Mouse (Mus musculus): ENCODE data around the gene Cd46.
A peak's percentile ranks its signal among the peaks of the same experiment; 100 is the strongest.

The Cd46 gene

DNA sequence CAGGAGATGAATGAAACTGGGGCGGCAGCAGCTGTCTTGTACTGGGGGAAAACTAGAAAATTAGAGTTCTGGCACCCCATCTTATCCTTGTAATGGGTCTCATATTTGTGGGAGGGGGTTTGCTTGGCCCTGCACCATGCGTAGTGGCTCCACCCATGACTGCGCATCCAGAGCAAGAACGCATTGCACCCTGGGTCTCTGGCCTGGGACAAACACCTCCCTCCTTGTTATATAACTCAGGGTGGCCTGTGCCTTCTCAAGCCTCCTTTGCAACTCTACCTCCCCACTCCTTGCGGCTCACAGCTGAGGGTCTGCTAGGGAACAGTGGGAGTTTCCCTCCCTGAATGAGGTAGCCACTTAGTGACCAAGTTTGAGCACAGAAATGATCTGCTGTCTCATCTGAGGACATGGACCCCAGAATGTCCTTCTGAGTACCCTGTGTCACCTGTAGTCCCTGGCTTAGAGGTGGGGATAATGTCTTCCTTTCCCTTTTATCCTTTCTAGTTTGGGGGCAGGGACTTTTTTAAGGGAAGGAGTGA, 72.9 kb downstream of the Cd46 start:
- ATAC-seq (ENCODE audit: insufficient number of reproducible peaks, low FRiP score, low TSS enrichment) = no peak

DNA sequence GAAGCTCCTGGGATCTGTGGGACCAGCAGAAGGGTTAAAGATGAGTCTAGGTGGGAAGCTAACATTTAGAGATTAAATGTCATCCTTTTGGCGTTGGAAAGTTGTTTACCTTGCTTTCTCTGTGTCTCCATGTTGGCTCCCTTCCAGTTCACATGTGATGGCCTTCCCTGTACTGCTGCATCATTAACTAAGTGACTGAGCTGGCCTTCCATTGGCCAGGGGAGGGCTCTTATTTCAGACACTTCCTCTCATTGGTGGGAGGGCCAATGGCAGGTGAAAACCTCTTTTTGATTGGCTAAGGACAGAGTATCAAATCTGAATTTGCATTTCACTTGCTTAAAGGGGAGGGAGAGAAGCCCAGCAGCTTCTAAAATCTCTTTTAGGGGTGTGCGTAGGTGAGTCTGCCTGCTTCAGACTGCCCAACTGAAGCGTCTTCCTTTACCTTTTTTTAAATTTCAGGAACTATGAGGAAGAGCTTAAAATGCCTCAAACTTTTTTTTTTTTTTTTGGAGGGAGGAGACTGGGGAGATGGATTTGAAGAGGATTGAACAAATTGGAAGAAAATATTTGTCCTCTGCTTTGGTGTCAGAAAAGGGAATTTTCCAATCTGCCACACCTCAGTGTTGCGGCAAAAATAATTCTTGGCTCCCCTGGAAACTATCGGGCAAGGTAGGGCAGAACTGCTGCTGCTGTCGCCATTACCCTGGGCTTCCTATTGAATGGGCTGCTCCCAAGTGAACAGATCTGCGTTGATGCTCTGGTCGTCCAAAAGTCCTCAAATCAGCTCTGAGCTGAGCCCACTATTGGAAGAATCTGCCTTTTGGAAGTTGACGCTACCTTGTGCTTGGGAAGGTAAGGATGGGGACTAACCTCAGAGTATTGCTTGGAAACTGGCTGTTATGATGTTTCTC, 73.7 kb downstream of the Cd46 start:
- ATAC-seq (ENCODE audit: insufficient number of reproducible peaks, low FRiP score, low TSS enrichment) = peak; percentile 91

DNA sequence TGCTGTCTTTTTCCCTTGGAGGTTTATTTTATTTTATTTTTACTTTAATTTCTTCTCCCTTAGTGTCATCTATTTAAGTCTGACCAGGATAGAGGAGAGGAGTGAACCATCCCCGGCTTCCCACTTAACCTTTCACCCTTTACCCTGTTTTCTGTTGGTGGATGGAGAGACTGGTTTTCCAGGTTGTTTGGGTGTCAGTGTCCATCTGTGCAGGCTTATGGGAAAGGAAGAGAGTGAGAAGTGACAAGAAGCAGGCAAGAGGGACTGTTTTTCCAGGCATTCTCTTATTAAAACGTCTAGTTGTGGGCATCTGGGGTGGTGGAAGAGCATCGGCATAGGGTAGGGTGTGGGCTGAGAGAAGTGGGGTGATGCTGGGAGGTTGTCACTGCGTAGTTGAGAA, 74.4 kb downstream of the Cd46 start:
- peak; percentile 34 for ATAC-seq (ENCODE audit: insufficient number of reproducible peaks, low FRiP score, low TSS enrichment)

- peak; percentile 65 for ATAC-seq (ENCODE audit: insufficient number of reproducible peaks, low FRiP score, low TSS enrichment)
Measured at GRCm38 (mm10) chr1:195016811-195017501, 75.1 kb downstream of the Cd46 start.

DNA sequence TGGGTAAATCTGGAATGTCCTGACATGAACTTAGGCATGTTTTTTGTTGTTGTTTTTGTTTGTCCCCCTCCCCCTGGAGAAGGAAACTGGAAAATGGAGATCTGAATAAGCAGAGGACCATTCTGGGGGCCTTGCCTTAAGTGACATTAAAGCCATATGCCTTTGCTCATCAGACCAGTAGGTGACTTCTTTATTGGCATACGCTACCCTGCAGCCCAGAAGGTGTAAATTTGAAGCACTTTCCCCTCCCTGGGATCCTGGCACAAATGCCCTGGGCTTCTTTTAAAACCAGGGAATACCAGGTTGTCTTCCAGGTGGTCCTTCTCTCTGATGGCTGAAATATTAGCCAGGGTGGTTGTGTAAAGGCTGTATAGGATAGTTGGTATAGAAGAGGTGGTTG, 76.8 kb downstream of the Cd46 start:
- no peak for ATAC-seq (ENCODE audit: insufficient number of reproducible peaks, low FRiP score, low TSS enrichment)

GRCm38 (mm10) chr1:195014201-195014885, 77.7 kb downstream of the Cd46 start:
- ATAC-seq (ENCODE audit: insufficient number of reproducible peaks, low FRiP score, low TSS enrichment) = no peak

DNA sequence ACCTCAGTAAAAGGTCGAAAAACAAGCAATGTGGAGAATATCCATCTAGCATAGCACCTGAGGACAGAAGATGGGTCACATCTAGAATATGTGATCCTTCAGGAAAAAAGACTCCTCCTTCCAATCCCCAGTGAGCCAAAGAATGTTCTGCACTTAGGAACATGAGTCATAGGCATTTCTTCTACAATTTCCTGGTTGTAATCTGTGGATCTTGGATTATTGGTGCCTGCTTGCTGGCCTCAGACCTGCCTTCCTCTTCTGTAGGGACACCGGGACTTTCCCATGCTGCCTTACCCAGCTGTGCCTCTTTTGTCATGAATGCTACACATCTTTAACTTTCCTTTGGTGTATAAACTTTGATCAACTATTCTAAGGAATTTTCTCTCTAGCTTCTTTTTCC, 79.5 kb downstream of the Cd46 start:
- ATAC-seq (ENCODE audit: insufficient number of reproducible peaks, low FRiP score, low TSS enrichment) = no peak

DNA sequence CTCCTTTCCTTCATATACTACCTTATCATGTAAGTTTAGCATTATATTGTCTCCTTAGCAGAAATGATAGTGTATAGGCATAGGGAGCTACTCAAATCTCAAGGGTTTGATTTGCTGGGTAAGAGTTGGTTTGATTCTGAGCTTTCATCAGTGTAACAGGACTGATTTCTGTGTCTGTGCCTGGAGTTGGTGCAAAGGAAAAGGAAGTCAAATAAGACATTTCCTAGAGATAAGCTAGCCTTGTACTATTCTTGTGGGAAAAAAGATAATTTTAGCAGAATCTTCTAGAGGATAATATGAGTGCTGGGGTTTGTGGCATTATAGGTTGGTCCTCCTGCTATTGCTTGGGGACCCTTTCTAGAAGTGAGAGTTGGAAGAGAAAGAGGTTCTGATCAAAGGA, 85.8 kb downstream of the Cd46 start:
- no peak for ATAC-seq (ENCODE audit: insufficient number of reproducible peaks, low FRiP score, low TSS enrichment)

DNA sequence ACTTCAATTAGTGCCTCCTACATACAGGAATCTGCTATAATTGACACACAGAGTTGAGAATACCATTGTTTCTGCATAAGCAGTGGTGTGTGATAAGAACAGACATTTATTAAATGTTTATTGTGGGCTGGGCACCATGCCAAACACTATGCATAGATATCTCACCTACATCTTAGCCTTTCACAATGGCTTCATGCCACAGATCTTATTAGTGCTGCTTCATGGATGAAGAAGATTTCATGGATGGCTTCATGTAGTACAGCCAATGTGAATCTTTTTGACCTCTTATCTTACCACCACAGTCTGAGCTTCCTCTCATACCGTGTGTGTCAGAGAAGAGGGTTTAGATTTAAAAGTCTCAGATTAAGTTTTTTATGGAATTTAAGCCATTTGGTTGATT, 87.9 kb downstream of the Cd46 start:
- ATAC-seq (ENCODE audit: insufficient number of reproducible peaks, low FRiP score, low TSS enrichment) = no peak

DNA sequence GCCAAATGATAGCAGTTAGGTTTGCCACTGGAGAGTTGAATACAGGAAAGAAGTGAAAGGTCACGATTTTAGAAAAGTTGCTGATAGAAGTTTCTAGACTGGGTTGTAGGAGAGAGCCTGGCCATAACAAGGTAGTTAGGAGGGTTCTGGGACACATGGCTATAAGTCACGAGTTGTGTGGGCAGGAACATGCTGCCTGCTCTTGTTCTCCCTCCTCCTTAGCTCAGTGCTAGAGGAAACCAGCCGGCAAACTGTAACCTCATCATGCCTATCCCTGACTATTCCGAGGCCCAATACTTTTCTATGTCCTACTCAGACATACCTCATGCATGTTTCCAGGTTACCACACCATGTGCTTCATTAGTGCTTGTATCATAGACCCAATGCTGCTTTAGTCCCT, 88.7 kb downstream of the Cd46 start:
- no peak for ATAC-seq (ENCODE audit: insufficient number of reproducible peaks, low FRiP score, low TSS enrichment)

GRCm38 (mm10) chr1:194998396-194998795, 93.7 kb downstream of the Cd46 start:
- no peak for ATAC-seq (ENCODE audit: insufficient number of reproducible peaks, low FRiP score, low TSS enrichment)

DNA sequence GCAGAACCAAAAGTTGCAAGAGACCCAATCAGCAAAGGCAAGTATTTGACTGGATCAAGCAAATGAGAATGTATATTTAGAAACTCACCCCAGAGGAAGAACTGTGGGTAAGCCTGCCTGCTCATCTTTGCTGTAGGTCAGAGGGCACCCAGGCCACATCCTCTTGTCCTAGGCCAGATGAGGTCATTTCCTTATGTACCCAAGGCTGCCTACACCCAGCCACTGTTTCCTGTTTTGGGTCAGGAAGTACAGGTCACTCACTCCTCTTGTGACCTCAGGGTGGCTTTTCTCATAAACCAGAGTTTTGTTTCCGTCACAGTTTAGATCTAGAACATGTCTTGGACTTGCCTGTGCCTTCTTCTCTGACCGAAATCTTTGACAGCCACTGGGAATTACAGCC, 96.9 kb downstream of the Cd46 start:
- no peak for ATAC-seq (ENCODE audit: insufficient number of reproducible peaks, low FRiP score, low TSS enrichment)

DNA sequence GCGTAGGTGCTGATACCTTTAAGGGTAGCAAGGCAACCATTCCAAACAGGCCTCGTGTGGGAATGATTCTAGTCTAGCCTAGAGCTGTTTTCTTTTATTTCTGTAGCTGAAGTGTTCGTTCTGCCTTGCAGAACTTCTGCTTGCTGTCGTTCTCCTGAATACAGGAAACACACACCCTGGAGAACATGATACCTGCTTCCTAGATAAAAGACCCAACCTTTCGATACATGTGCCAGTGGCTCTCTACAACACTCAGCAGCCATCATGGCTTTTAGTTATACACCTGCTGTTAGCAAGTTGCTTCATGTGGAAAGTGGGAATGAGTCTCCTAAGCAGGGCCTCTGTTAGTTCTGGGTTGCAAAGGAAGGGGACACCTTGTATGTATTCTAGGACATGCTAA, 97.8 kb downstream of the Cd46 start:
- no peak for ATAC-seq (ENCODE audit: insufficient number of reproducible peaks, low FRiP score, low TSS enrichment)

- ATAC-seq (ENCODE audit: insufficient number of reproducible peaks, low FRiP score, low TSS enrichment) = no peak
Measured at GRCm38 (mm10) chr1:194993409-194993988, 98.5 kb downstream of the Cd46 start.

GRCm38 (mm10) chr1:194992589-194993317, 99.3 kb downstream of the Cd46 start:
- ATAC-seq (ENCODE audit: insufficient number of reproducible peaks, low FRiP score, low TSS enrichment) = no peak

DNA sequence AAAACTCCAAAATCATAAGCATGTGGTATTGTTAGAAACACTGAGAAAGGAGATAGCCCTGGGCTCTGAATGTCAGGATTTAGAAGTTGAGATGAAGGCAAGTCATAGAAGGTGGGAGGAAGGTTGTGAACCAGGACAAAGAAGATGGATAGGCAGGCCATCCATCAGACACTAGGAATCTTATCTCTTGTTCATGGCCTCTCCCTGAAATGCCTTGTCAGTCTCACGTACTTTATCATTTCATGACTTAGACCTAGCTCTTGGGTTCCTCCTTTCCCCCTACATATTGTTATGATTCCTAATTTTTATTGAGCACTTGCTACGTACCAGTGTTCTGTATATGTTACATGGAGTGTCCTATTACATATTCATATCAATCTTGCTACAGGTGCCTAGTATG, 100.4 kb downstream of the Cd46 start:
- no peak for ATAC-seq (ENCODE audit: insufficient number of reproducible peaks, low FRiP score, low TSS enrichment)

DNA sequence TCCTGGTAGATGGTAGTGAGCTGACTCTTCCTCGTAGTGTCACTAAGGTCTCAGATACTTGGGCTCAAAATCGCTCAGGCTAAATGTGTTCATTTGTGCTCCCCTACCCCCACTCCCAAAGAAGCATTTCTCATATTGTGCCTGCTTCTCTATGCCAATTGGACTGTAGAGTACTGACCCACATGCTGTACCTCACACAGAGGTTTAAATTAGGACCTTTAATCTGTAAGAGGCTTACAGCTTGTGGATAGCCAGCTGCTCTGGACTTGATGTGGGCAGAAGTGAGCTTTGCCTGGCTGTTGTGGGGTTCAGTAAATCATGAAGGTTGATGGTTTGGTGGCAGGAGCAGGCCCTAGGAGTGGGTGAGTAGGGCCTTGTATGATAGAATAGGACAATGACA, 101.1 kb downstream of the Cd46 start:
- ATAC-seq (ENCODE audit: insufficient number of reproducible peaks, low FRiP score, low TSS enrichment) = no peak

DNA sequence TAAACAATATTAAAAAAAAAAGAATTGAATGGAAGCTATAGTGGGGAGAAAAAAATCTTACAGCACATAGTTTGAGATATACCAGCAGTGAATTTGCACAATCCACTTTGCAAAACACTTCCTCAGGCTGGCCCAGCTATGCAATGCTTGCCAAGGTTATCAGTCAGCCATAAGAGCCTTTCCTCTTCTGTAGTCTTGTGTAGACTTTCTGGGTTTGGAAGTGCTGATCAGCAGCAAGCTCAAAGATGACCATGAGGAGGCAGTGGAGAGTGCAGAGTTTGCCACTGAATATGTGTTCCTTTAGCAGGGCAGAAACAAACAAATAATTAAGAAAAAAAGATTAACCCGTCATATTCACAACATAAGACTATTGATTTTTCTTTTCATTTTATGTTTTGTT, 103.0 kb downstream of the Cd46 start:
- no peak for ATAC-seq (ENCODE audit: insufficient number of reproducible peaks, low FRiP score, low TSS enrichment)
